Mouse (Mus musculus): ENCODE measurements around the gene Rapgef4. TPM values are rescaled to one million over a fixed set of nuclear protein-coding genes. Genes with fewer than 3 reads are reported as not detected.

Gene Rapgef4
- total RNA-seq, 2 experiments from 2014 or later = 0.88 to 0.98 TPM

GRCm38 (mm10) chr2:72222276-72222675 lies 241.2 kb downstream of the Rapgef4 start:
- ATAC-seq (ENCODE audit: poor library complexity, severe bottlenecking) = no peak

- ATAC-seq (ENCODE audit: poor library complexity, severe bottlenecking) = no peak
These were observed 241.9 kb downstream of the Rapgef4 start for GRCm38 (mm10) chr2:72222736-72223455.

- no peak for ATAC-seq (ENCODE audit: poor library complexity, severe bottlenecking)
These were observed 242.4 kb downstream of the Rapgef4 start for GRCm38 (mm10) chr2:72223479-72223878.

- ATAC-seq (ENCODE audit: poor library complexity, severe bottlenecking) = no peak
These were observed 245.0 kb downstream of the Rapgef4 start for GRCm38 (mm10) chr2:72226006-72226405.

- ATAC-seq (ENCODE audit: poor library complexity, severe bottlenecking) = no peak
These were observed 246.4 kb downstream of the Rapgef4 start for GRCm38 (mm10) chr2:72227416-72227815.

GRCm38 (mm10) chr2:72228881-72229280 lies 247.8 kb downstream of the Rapgef4 start:
- no peak for ATAC-seq (ENCODE audit: poor library complexity, severe bottlenecking)

GRCm38 (mm10) chr2:72230545-72230944 lies 249.5 kb downstream of the Rapgef4 start:
- ATAC-seq (ENCODE audit: poor library complexity, severe bottlenecking) = no peak

- no peak for ATAC-seq (ENCODE audit: poor library complexity, severe bottlenecking)
These were observed 253.0 kb downstream of the Rapgef4 start for GRCm38 (mm10) chr2:72234085-72234484.

- peak; percentile 77 for ATAC-seq (ENCODE audit: poor library complexity, severe bottlenecking)
These were observed 253.9 kb downstream of the Rapgef4 start for GRCm38 (mm10) chr2:72234943-72235342.

GRCm38 (mm10) chr2:72235361-72235901 lies 254.4 kb downstream of the Rapgef4 start:
- ATAC-seq (ENCODE audit: poor library complexity, severe bottlenecking) = no peak

- peak; percentile 88 for ATAC-seq (ENCODE audit: poor library complexity, severe bottlenecking)
These were observed 257.4 kb downstream of the Rapgef4 start for GRCm38 (mm10) chr2:72238421-72238820.

- ATAC-seq (ENCODE audit: poor library complexity, severe bottlenecking) = no peak
These were observed 257.9 kb downstream of the Rapgef4 start for GRCm38 (mm10) chr2:72238925-72239324.

- no peak for ATAC-seq (ENCODE audit: poor library complexity, severe bottlenecking)
These were observed 258.4 kb downstream of the Rapgef4 start for GRCm38 (mm10) chr2:72239456-72239855.

- ATAC-seq (ENCODE audit: poor library complexity, severe bottlenecking) = no peak
These were observed 259.0 kb downstream of the Rapgef4 start for GRCm38 (mm10) chr2:72239993-72240392.

- ATAC-seq (ENCODE audit: poor library complexity, severe bottlenecking) = no peak
These were observed 259.7 kb downstream of the Rapgef4 start for GRCm38 (mm10) chr2:72240691-72241090.

GRCm38 (mm10) chr2:72241714-72242472 lies 260.9 kb downstream of the Rapgef4 start:
- no peak for ATAC-seq (ENCODE audit: poor library complexity, severe bottlenecking)

- ATAC-seq (ENCODE audit: poor library complexity, severe bottlenecking) = no peak
These were observed 262.1 kb downstream of the Rapgef4 start for GRCm38 (mm10) chr2:72242910-72243675.

- ATAC-seq (ENCODE audit: poor library complexity, severe bottlenecking) = no peak
These were observed 264.6 kb downstream of the Rapgef4 start for GRCm38 (mm10) chr2:72245631-72246030.

GRCm38 (mm10) chr2:72246376-72246775 lies 265.3 kb downstream of the Rapgef4 start:
- no peak for ATAC-seq (ENCODE audit: poor library complexity, severe bottlenecking)

- no peak for ATAC-seq (ENCODE audit: poor library complexity, severe bottlenecking)
These were observed 266.8 kb downstream of the Rapgef4 start for GRCm38 (mm10) chr2:72247819-72248218.

Measured in megakaryocyte, adult 5-6 weeks (primary cell).